Mouse (Mus musculus) G1E (cell line): ENCODE data around the gene Blnk.

Experiments used
- CTCF ChIP-seq: IDR thresholded peaks from 2 replicates; pipeline ENCODE4 v1.5.1; 2012; ENCODE audit warnings: low read depth, low read length, inconsistent platforms, mixed read lengths
- GATA1 ChIP-seq: IDR thresholded peaks from 2 replicates; pipeline ENCODE4 v1.6.1; 2012; ENCODE audit warnings: borderline replicate concordance, low read length, inconsistent platforms, mixed read lengths
- GATA2 ChIP-seq: IDR thresholded peaks from 2 replicates; pipeline ENCODE4 v1.6.1; 2012; ENCODE audit warnings: low read depth, low read length, inconsistent platforms, borderline replicate concordance
- POLR2AphosphoS5 ChIP-seq: IDR thresholded peaks from 2 replicates; pipeline ENCODE4 v1.6.1; 2012; ENCODE audit warnings: low read depth, low read length, inconsistent platforms; ENCODE audit not compliant: insufficient replicate concordance
- TAL1 ChIP-seq: conservative IDR thresholded peaks from 2 replicates; pipeline ENCODE4 v1.6.1; 2012; ENCODE audit warnings: low read depth, low read length, inconsistent platforms, mixed read lengths

DNA sequence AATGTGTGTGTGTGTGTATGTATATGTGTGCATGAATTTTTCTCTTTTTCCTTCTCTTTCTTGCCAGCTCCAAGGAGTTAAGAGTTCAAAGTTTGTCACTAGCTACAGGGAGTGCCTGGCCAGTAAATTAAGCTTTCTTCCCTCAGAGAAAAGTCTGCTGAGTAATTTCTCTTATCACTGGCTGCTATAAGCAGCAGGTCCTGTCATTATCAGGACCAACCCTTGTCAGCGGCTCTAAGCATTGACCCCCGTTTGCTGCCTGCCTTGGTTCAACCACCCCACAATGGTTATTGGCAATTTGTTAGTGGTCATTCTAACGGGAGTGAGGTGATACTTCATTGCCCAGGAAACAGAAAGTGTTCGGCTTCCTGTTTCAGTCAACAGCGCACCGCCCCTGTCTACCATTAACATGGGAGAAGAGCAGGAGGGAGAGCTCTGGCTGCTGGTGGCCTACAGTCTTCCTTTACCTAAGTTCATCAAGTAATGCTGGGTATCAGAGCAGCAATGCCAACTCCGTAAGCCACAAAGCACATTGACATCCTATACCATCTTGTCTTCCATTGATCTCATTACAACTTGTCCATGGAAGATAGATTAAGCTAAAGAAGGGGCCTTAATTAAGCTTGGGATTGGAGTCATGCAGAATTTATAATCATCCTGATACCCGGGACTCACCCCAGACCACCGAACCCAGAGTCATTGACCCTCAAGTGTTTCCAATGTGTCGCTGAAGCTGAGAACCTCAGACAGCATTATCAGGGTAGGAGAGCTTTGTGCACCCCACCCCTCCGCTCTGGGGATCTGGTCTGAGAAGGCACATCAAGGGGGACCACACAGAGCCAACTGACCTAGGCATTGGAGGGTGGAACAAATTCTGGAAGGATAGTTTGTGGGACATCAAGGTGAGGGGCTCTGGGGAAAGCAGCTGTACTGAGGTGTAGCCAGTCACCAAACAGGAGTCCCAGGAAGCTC lies 17.1 kb downstream of the Blnk start:
- no peak for TF ChIP-seq CTCF
- no peak for TF ChIP-seq POLR2AphosphoS5
- no peak for TF ChIP-seq GATA1
- TF ChIP-seq TAL1 = no peak
- TF ChIP-seq GATA2 = no peak
